Mouse (Mus musculus): ENCODE results near the gene Cygb. TPM values are rescaled to one million over a fixed set of nuclear protein-coding genes. Genes with fewer than 3 reads are reported as not detected.

The Cygb gene
- total and polyA plus RNA-seq, 3 experiments = not detected

GRCm38 (mm10) chr11:116683777-116684176 lies 29.7 kb upstream of the Cygb start:
- Histone ChIP-seq H3K4me2 (ENCODE audit: insufficient read depth, low read depth, poor library complexity, severe bottlenecking) (no peak overlapping the region), H3K79me2 (replicated peaks; ENCODE audit: control insufficient read depth, extremely low read depth, insufficient read depth, poor library complexity, severe bottlenecking) (no peaks in the 10 kb centered on the region), H3K4me1 (ENCODE audit: control insufficient read depth in 1 of 2, insufficient read depth in 2 of 2) (peaks cover 0 to 16% of the 10 kb centered on the region in 2 experiments; a peak in 2 of 4 replicates), H3K36me3 (replicated peaks in 1 of 2; ENCODE audit: control insufficient read depth in 1 of 2, insufficient read depth in 1 of 2, low read length in 1 of 2) (peaks cover 28 to 75% of the 10 kb centered on the region in 2 experiments), H3K9ac (ENCODE audit: insufficient read depth, low read depth) (no peak overlapping the region), H3K9me3 (replicated peaks; ENCODE audit: low read length) (no peaks in the 10 kb centered on the region), H3K27ac (ENCODE audit: insufficient read depth, low read depth) (no peak overlapping the region), H3K4me3 (replicated peaks in 1 of 3; ENCODE audit: low read depth in 2 of 3, low read length in 2 of 3, poor library complexity in 1 of 3) (no peak overlapping the region), H3K27me3 (replicated peaks) (no peaks in the 10 kb centered on the region)
- dilution Hi-C loops (cut with MboI; ENCODE audit: extremely low pct_ligation_motif_present, extremely low pct_unique_long_range_greater_than_20kb, low sequenced_read_pairs) (no loop called here), in situ Hi-C loops (cut with MboI; ENCODE audit: low pct_ligation_motif_present, low pct_unique_long_range_greater_than_20kb, low sequenced_read_pairs) (loop anchor here (10.0 kb wide), 1 partner anchor 121 kb away; no protein-coding TSS in a partner anchor)
- TF ChIP-seq NELFE (IDR thresholded peaks at IDR 0.05; ENCODE audit: low read depth, low read length) (no peak), ELF1 (IDR thresholded peaks at IDR 0.05; ENCODE audit: low read depth, low read length) (no peak), IRF4 (IDR thresholded peaks at IDR 0.05; ENCODE audit: low read depth, low read length) (no peak), CHD1 (IDR thresholded peaks at IDR 0.05; ENCODE audit: low read depth, low read length) (no peak), MEF2A (IDR thresholded peaks at IDR 0.05; ENCODE audit: borderline replicate concordance, low read depth, low read length) (no peak)
- DNase-seq (ENCODE audit: extremely low read depth) = no peak

DNA sequence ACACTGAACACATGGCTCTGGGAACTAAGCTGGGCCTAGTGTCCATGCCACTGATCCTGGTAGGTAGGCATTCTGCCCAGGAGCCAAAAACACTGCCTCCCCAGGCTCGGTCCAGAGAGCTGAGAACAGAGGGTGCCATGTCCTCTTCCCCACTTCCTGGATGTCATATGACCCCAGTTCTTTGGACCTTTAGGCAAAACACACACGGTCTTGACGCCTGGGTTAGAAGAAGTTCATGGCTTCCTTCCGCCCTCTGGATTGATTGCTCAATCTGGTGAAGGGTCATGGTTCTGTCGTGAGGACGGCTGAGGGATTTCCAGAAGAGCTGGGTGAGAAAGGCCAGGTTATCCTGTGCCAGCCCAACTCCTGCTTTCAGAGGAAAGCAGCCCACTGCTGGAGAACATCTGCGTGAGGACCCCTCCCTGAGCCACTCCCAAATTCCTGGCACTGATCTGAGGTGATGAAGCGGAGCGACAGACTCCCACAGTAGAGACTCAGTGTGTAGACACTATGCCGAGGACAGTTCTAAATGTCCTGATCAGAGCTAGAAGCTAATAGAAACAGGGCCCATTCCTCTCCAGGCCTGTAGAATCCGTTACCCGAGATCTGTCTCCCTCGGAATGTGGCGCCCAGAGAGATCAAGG lies 28.5 kb upstream of the Cygb start:
- in situ Hi-C loops (cut with MboI; ENCODE audit: low pct_ligation_motif_present, low pct_unique_long_range_greater_than_20kb, low sequenced_read_pairs) (loop anchor here (10.0 kb wide), 1 partner anchor 122 kb away; no protein-coding TSS in a partner anchor), dilution Hi-C loops (cut with MboI; ENCODE audit: extremely low pct_ligation_motif_present, extremely low pct_unique_long_range_greater_than_20kb, low sequenced_read_pairs) (no loop called here)
- H3K79me2 ChIP-seq (replicated peaks; ENCODE audit: control insufficient read depth, extremely low read depth, insufficient read depth, poor library complexity, severe bottlenecking) = no peaks in the 10 kb centered on the region
- no peak overlapping the region for H3K4me3 ChIP-seq (replicated peaks in 1 of 3; ENCODE audit: low read depth in 2 of 3, low read length in 2 of 3, poor library complexity in 1 of 3)
- H3K9ac ChIP-seq (ENCODE audit: insufficient read depth, low read depth) = no peak overlapping the region
- H3K27ac ChIP-seq (ENCODE audit: insufficient read depth, low read depth) = no peak overlapping the region
- peaks cover 0 to 9% of the 10 kb centered on the region in 2 experiments; a peak in 2 of 4 replicates for H3K4me1 ChIP-seq (ENCODE audit: control insufficient read depth in 1 of 2, insufficient read depth in 2 of 2)
- H3K36me3 ChIP-seq (replicated peaks in 1 of 2; ENCODE audit: control insufficient read depth in 1 of 2, insufficient read depth in 1 of 2, low read length in 1 of 2) = peaks cover 34 to 86% of the 10 kb centered on the region in 2 experiments
- H3K4me2 ChIP-seq (ENCODE audit: insufficient read depth, low read depth, poor library complexity, severe bottlenecking) = no peak overlapping the region
- TF ChIP-seq MAFK (IDR thresholded peaks at IDR 0.05; ENCODE audit: insufficient replicate concordance, low read length) (no peak), NELFE (IDR thresholded peaks at IDR 0.05; ENCODE audit: low read depth, low read length) (no peak), ZMIZ1 (IDR thresholded peaks at IDR 0.05; ENCODE audit: low read depth, low read length) (no peak), UBTF (IDR thresholded peaks at IDR 0.05; ENCODE audit: low read depth, low read length) (no peak), ZNF384 (IDR thresholded peaks at IDR 0.05; ENCODE audit: low read depth, low read length) (no peak), SIN3A (IDR thresholded peaks at IDR 0.05; ENCODE audit: low read length) (no peak), USF2 (conservative IDR thresholded peaks at IDR 0.05; ENCODE audit: low read depth, low read length) (no peak), CTCF (conservative IDR thresholded peaks at IDR 0.05 in 1 of 2, IDR thresholded peaks at IDR 0.05 in 1 of 2; ENCODE audit: low read depth in 2 of 2, low read length in 2 of 2) (no peak), NRF1 (IDR thresholded peaks at IDR 0.05; ENCODE audit: low read depth, low read length) (no peak), ETS1 (conservative IDR thresholded peaks at IDR 0.05; ENCODE audit: low read depth, low read length) (no peak), RCOR1 (conservative IDR thresholded peaks at IDR 0.05; ENCODE audit: low read depth, low read length) (no peak), MEF2A (IDR thresholded peaks at IDR 0.05; ENCODE audit: borderline replicate concordance, low read depth, low read length) (no peak), RAD21 (IDR thresholded peaks at IDR 0.05; ENCODE audit: low read depth, low read length) (no peak), IRF4 (IDR thresholded peaks at IDR 0.05; ENCODE audit: low read depth, low read length) (no peak), BHLHE40 (IDR thresholded peaks at IDR 0.05; ENCODE audit: low read depth, low read length) (no peak), TBP (conservative IDR thresholded peaks at IDR 0.05; ENCODE audit: low read depth, low read length) (no peak), CHD2 (IDR thresholded peaks at IDR 0.05; ENCODE audit: low read length) (no peak), POLR2AphosphoS2 (IDR thresholded peaks at IDR 0.05; ENCODE audit: low read depth, low read length) (no peak), USF1 (IDR thresholded peaks at IDR 0.05; ENCODE audit: low read depth, low read length) (no peak), EP300 (IDR thresholded peaks at IDR 0.05; ENCODE audit: low read length) (no peak)
- H3K27me3 ChIP-seq (replicated peaks) = no peaks in the 10 kb centered on the region
- no peak for DNase-seq (ENCODE audit: extremely low read depth)
- H3K9me3 ChIP-seq (replicated peaks; ENCODE audit: low read length) = no peaks in the 10 kb centered on the region
